Mouse (Mus musculus) limb, embryonic 12.5 days (tissue): ENCODE results near the gene Jph2. TPM values are rescaled to one million over a fixed set of nuclear protein-coding genes. Genes with fewer than 3 reads are reported as not detected.

Experiments
- ATAC-seq: fragments of 200-750 bp; cut with Nextera tagmentation; 2 replicates; pipeline ENCODE4 v1.8.0; 2017; ENCODE audit warnings: low read depth, moderate TSS enrichment; ENCODE audit not compliant: insufficient number of reproducible peaks, insufficient read depth, low FRiP score, low TSS enrichment
- H3K27ac ChIP-seq: fragments of 300-500 bp; sonication (generic); 2 replicates; pipeline ENCODE4 v1.5.1; 2016; ENCODE audit warnings: mild to moderate bottlenecking, moderate library complexity
- H3K27me3 ChIP-seq: fragments of 300-500 bp; sonication (generic); 2 replicates; pipeline ENCODE4 v1.6.1; 2016; ENCODE audit warnings: mild to moderate bottlenecking, moderate library complexity
- H3K36me3 ChIP-seq: fragments of 300-500 bp; sonication (generic); 2 replicates; pipeline ENCODE4 v1.6.1; 2016; ENCODE audit warnings: mild to moderate bottlenecking, moderate library complexity
- H3K4me1 ChIP-seq: fragments of 300-500 bp; sonication (generic); replicated peaks from 2 replicates; pipeline ENCODE4 v1.6.1; 2016
- H3K4me2 ChIP-seq: fragments of 300-500 bp; sonication (generic); 2 replicates; pipeline ENCODE4 v1.6.1; 2016; ENCODE audit warnings: mild to moderate bottlenecking, moderate library complexity
- H3K4me3 ChIP-seq: fragments of 300-500 bp; sonication (generic); replicated peaks from 2 replicates; pipeline ENCODE4 v1.5.1; 2016; ENCODE audit warnings: mild to moderate bottlenecking
- H3K9ac ChIP-seq: fragments of 300-500 bp; sonication (generic); replicated peaks from 2 replicates; pipeline ENCODE4 v1.6.1; 2016; ENCODE audit warnings: mild to moderate bottlenecking, moderate library complexity
- H3K9me3 ChIP-seq: fragments of 300-500 bp; sonication (generic); 2 replicates; pipeline ENCODE4 v1.6.1; 2016; ENCODE audit warnings: mild to moderate bottlenecking, moderate library complexity
- WGBS: fragments of 180-500 bp; shearing (Covaris S2); methylation state at CpG from one replicate; pipeline ENCODE4 v1.1.7; 2016; 5-methylcytosine and 5-hydroxymethylcytosine counted together
- polyA plus RNA-seq: library from polyadenylated mRNA; unstranded; fragments of >200 nt; fragmentation: Nextera tagmentation; extraction: Ambion mirVana; gene quantifications from 2 replicates; pipeline ENCODE4 v1.2.1, GENCODE M21; 2016

Gene Jph2
- polyA plus RNA-seq, 1 experiment from 2014 or later, result 2.2 TPM

DNA sequence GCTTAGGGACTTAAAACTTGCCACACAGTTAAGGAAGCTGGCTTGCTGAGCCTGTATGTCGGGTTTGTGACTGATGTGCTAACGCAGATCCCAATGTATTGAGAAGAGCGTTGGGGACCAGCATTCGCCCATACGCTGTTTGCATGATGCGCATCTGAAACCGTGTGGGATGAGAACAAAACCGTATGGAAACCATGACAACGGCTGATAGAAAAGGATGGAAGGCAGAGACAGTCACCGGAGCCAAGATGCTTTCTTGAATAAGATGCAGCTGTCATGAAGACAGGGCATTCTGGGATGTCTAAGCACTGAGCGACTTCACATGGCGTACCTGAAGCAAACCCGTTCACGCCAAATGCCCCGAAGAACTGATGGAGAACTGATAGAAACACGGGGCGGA, 88.4 kb downstream of the Jph2 start:
- Histone ChIP-seq H3K9me3 (no peaks in the 10 kb centered on the region), H3K27ac (no peak overlapping the region), H3K36me3 (no peaks in the 10 kb centered on the region), H3K4me3 (no peak overlapping the region), H3K4me2 (no peak overlapping the region), H3K9ac (no peak overlapping the region), H3K27me3 (0 out of 2 replicates have a peak, but pooled peaks cover 3% of the 10 kb centered on the region), H3K4me1 (no peaks in the 10 kb centered on the region)
- no peak for ATAC-seq
- WGBS, result 92% methylated on average over 17 of the region's 17 CpGs

DNA sequence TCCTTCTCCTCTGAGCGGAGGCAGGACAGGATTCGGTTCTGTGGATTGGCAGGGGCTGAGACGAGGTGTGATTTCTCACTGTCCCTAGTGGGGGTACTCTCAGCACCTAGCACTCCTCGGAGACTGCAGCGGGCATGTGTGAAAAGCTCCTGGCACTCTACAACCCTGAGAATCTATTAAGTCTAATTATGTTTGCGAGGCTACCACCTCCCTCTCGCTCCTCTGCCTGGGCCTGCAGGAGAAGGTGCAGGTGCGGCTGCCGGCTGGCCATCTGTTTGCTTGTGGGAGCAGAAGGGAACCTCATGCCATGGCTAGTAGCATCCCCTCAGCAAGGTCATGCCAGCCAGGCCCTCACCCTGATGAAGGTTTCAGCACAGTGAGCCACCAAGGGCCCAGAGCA, 94.8 kb downstream of the Jph2 start:
- no peaks in the 10 kb centered on the region for H3K9me3 ChIP-seq
- H3K27me3 ChIP-seq, result peaks cover 50% of the 10 kb centered on the region
- H3K4me3 ChIP-seq, result no peak overlapping the region
- H3K4me2 ChIP-seq, result no peak overlapping the region
- peaks cover 19% of the 10 kb centered on the region for H3K4me1 ChIP-seq
- H3K9ac ChIP-seq, result no peak overlapping the region
- no peak for ATAC-seq
- no peak overlapping the region for H3K27ac ChIP-seq
- 12% methylated on average over 9 of the region's 9 CpGs for WGBS
- no peaks in the 10 kb centered on the region for H3K36me3 ChIP-seq

- no peak overlapping the region for H3K27ac ChIP-seq
- no peak overlapping the region for H3K4me3 ChIP-seq
- H3K36me3 ChIP-seq, result no peaks in the 10 kb centered on the region
- H3K9me3 ChIP-seq, result no peaks in the 10 kb centered on the region
- WGBS, result 41% methylated on average over 5 of the region's 5 CpGs
- ATAC-seq, result no peak
- peaks cover 29% of the 10 kb centered on the region for H3K4me1 ChIP-seq
- peaks cover 62% of the 10 kb centered on the region for H3K27me3 ChIP-seq
- no peak overlapping the region for H3K4me2 ChIP-seq
- H3K9ac ChIP-seq, result no peak overlapping the region
These were observed 96.2 kb downstream of the Jph2 start for GRCm38 (mm10) chr2:163301641-163302040.

DNA sequence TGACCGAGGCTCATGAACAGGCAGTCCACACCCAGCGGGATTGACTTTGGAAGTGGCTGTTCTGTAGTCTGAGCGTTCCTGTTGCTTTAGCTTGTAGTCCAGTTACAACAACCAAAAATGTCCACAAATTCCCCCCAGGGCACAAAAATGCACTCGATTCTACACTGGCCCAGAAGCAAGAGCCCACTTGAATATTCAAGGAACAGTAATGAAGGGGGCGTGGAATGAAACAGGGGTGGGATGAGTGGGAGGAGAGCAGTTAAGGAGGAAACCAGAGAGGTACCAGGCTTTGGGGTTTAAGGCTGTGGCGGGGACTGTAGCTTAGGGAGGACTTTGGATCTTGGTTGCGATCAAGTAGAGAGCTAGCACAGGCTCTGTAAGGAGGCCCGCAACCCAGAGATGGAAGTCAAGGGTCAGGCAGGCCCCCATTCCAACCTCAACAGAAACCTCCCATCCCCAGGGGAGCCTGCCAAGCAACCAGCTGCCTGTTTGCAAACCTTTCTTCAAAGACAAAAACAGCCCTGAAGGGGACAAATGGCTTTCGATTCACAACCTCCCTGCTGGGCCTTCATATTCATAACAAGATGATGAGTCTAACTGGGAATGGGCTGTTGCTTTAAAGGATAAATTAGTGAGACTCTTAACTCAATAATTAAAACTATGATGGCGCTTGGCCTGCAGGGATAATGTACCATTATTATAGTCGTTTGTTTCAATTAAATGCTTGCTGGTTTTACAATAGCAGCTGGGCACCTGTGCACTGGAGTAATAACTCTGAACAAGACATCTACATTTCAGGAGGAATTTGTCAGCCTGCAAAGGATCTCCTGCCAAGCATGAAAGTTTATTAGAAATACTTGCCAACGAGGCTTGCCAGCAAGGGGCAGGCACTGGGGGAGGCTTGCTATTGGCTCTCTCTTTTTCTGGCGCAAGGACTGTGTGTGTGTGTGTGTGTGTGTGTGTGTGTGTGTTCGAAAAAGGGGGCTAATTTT, 97.4 kb downstream of the Jph2 start:
- Histone ChIP-seq H3K4me1 (peaks cover 30% of the 10 kb centered on the region), H3K27ac (0 out of 2 replicates have a peak overlapping the region, but pooled peaks have one; percentile 29), H3K9ac (no peak overlapping the region), H3K9me3 (no peaks in the 10 kb centered on the region), H3K4me3 (no peak overlapping the region), H3K4me2 (no peak overlapping the region), H3K27me3 (peaks cover 74% of the 10 kb centered on the region), H3K36me3 (no peaks in the 10 kb centered on the region)
- no peak for ATAC-seq
- WGBS, result 26% methylated on average over 14 of the region's 14 CpGs

- Histone ChIP-seq H3K4me1 (peaks cover 30% of the 10 kb centered on the region), H3K9me3 (no peaks in the 10 kb centered on the region), H3K9ac (no peak overlapping the region), H3K36me3 (no peaks in the 10 kb centered on the region), H3K27ac (0 out of 2 replicates have a peak overlapping the region, but pooled peaks have one; percentile 29), H3K27me3 (peaks cover 67% of the 10 kb centered on the region), H3K4me2 (peak overlapping the region; percentile 23; the same call in 1 of the 2 replicates), H3K4me3 (no peak overlapping the region)
- 29% methylated on average over 11 of the region's 11 CpGs for whole genome bisulfite sequencing
- no peak for ATAC-seq
These were observed 100.7 kb downstream of the Jph2 start for GRCm38 (mm10) chr2:163296999-163297630.

DNA sequence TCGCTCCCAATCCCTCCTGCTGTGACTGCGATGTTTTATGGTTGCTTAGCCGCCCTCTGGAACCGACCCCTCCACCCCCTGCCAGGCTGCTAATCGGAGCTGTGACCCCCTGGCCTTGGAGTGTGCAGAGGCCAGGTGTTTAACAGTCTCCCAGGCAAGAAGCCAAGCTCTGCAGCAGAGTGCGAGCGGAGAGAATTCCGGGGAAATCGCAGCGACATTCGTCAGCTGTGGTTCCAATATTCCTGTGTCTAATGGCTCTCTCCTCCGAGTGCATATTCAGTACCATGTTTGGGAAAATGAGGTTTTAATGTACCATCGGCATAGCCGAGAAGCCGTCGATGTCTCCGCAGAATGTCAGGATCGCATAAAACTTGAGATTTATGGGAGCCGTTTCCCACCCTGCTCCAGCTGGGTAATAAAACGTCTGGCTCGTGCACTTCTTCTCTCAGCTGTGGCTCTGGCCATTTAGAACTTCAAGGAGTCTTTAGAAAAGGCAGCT, 108.9 kb downstream of the Jph2 start:
- Histone ChIP-seq H3K9me3 (no peaks in the 10 kb centered on the region), H3K9ac (no peak overlapping the region), H3K27ac (peak overlapping the region; percentile 67), H3K27me3 (peaks cover 52% of the 10 kb centered on the region), H3K36me3 (no peaks in the 10 kb centered on the region), H3K4me3 (no peak overlapping the region; the same call in 1 of the 2 replicates), H3K4me1 (peaks cover 59% of the 10 kb centered on the region), H3K4me2 (peak overlapping the region; percentile 52)
- ATAC-seq, result peak; percentile 87
- WGBS, result under 1% methylated on average over 21 of the region's 21 CpGs

Other genes starting within 250 kb of the Jph2 start
- 0.92 and 1.7 TPM in 2 replicates for gene Tox2, start 194.9 kb downstream of the Jph2 start, polyA plus RNA-seq
- 85.1 and 91.8 TPM in 2 replicates for gene Oser1, start 26.7 kb upstream of the Jph2 start, polyA plus RNA-seq
- gene Gdap1l1, start 40.5 kb upstream of the Jph2 start, polyA plus RNA-seq, result 0.40 and 0.59 TPM in 2 replicates
- gene Fitm2, start 74.6 kb upstream of the Jph2 start, polyA plus RNA-seq, result 10.2 TPM in 2 replicates
- gene R3hdml, start 94.3 kb upstream of the Jph2 start, polyA plus RNA-seq, result not detected in 2 replicates
- 0.23 TPM in 1 of 2 replicates, not detected in the other for gene Hnf4a, start 108.8 kb upstream of the Jph2 start, polyA plus RNA-seq
- gene Ttpal, start 204.3 kb upstream of the Jph2 start, polyA plus RNA-seq, result 47.5 and 48.6 TPM in 2 replicates
- 25.4 and 29.0 TPM in 2 replicates for gene Serinc3, start 247.1 kb upstream of the Jph2 start, polyA plus RNA-seq